In genomic region chr1:151851051-151851848, GRCm38 (mm10) we compare ENCODE assay signal across 11 mouse cellular contexts.
DNase-seq lines count a peak whose midpoint lies in the region; ATAC-seq and TF ChIP-seq lines count a peak whose summit lies in the region.
"Had no signal": no experiment of that assay in that cellular context is flagged by ENCODE, and none has a peak within 500 bp of the region (broad histone marks: within the 10 kb centered on the region; RNA-seq: fewer than 3 reads in every experiment).

No protein-coding gene starts in this region.

- no peak overlapping the region for H3K27ac ChIP-seq in heart, embryonic 10.5 days
- no peak overlapping the region for H3K27ac ChIP-seq in heart, embryonic 12.5 days (ENCODE audit: poor library complexity, severe bottlenecking)
- H3K27ac ChIP-seq in lung, embryonic 14.5 days (ENCODE audit: low read depth) = no peak overlapping the region
- H3K27ac ChIP-seq: neural tube, embryonic 12.5 days had no signal

- H3K9ac ChIP-seq in heart, embryonic 12.5 days = no peak overlapping the region
- no peak overlapping the region for H3K9ac ChIP-seq in lung, embryonic 14.5 days
- H3K9ac ChIP-seq: neural tube, embryonic 12.5 days had no signal

- no peaks in the 10 kb centered on the region for H3K36me3 ChIP-seq in heart, embryonic 10.5 days
- H3K36me3 ChIP-seq in heart, embryonic 12.5 days = no peaks in the 10 kb centered on the region
- no peaks in the 10 kb centered on the region for H3K36me3 ChIP-seq in lung, embryonic 14.5 days (ENCODE audit: insufficient read depth)
- H3K36me3 ChIP-seq in E14TG2a.4 (ENCODE audit: insufficient read depth, low read length) = no peaks in the 10 kb centered on the region
- H3K36me3 ChIP-seq: neural tube, embryonic 12.5 days had no signal

- H3K27me3 ChIP-seq in heart, embryonic 10.5 days (ENCODE audit: insufficient read depth, poor library complexity, severe bottlenecking) = peaks cover under 1% of the 10 kb centered on the region; the same call in 1 of the 2 replicates
- no peaks in the 10 kb centered on the region for H3K27me3 ChIP-seq in heart, embryonic 12.5 days (replicated peaks)
- no peaks in the 10 kb centered on the region for H3K27me3 ChIP-seq in lung, embryonic 14.5 days (ENCODE audit: insufficient read depth, low read length)
- no peaks in the 10 kb centered on the region; the same call in 1 of the 2 replicates for H3K27me3 ChIP-seq in E14TG2a.4 (ENCODE audit: insufficient read depth, low read length)
- H3K27me3 ChIP-seq: megakaryocyte, embryonic 14.5 days; neural tube, embryonic 12.5 days had no signal

- peaks cover 3% of the 10 kb centered on the region for H3K4me1 ChIP-seq in heart, embryonic 10.5 days
- H3K4me1 ChIP-seq in heart, embryonic 12.5 days (replicated peaks) = no peaks in the 10 kb centered on the region
- no peaks in the 10 kb centered on the region for H3K4me1 ChIP-seq in lung, embryonic 14.5 days (ENCODE audit: insufficient read depth)
- no peaks in the 10 kb centered on the region for H3K4me1 ChIP-seq in lung, adult 2 months (ENCODE audit: control insufficient read depth, insufficient read depth, low read length)
- peaks cover 13% of the 10 kb centered on the region for H3K4me1 ChIP-seq in E14TG2a.4 (replicated peaks; ENCODE audit: low read depth, low read length)
- H3K4me1 ChIP-seq: megakaryocyte, embryonic 14.5 days had no signal

- peak; percentile 28 for TF ChIP-seq CTCF in lung, embryonic 14.5 days (IDR thresholded peaks at IDR 0.05; ENCODE audit: low read depth)
- TF ChIP-seq CTCF in lung, adult 2 months (IDR thresholded peaks at IDR 0.05; ENCODE audit: insufficient read depth, low read length) = no peak
- TF ChIP-seq CTCF in E14TG2a.4 (conservative IDR thresholded peaks at IDR 0.05; ENCODE audit: low read length) = 0 out of 2 replicates have a peak, but pooled peaks have one; percentile 6

- no peak overlapping the region for H3K4me2 ChIP-seq in heart, embryonic 12.5 days
- no peak overlapping the region for H3K4me2 ChIP-seq in lung, embryonic 14.5 days
- H3K4me2 ChIP-seq: neural tube, embryonic 12.5 days had no signal

- H3K9me3 ChIP-seq in heart, embryonic 10.5 days = no peaks in the 10 kb centered on the region
- peaks cover 5% of the 10 kb centered on the region for H3K9me3 ChIP-seq in heart, embryonic 12.5 days (replicated peaks)
- no peaks in the 10 kb centered on the region for H3K9me3 ChIP-seq in lung, embryonic 14.5 days (ENCODE audit: low read depth, low read length)
- no peaks in the 10 kb centered on the region for H3K9me3 ChIP-seq in E14TG2a.4 (ENCODE audit: low read length)
- H3K9me3 ChIP-seq: neural tube, embryonic 12.5 days had no signal

- no peak for ATAC-seq in heart, embryonic 12.5 days (ENCODE audit: insufficient number of reproducible peaks, low FRiP score)
- no peak for ATAC-seq in lung, embryonic 14.5 days (ENCODE audit: insufficient read depth)

- no peak for TF ChIP-seq POLR2A in lung, adult 2 months (IDR thresholded peaks at IDR 0.05; ENCODE audit: borderline replicate concordance, extremely low read depth, low read depth, low read length)

- peak; percentile 70 for DNase-seq in heart, embryonic 10.5 days (ENCODE audit: low spot score)
- peak; percentile 44 for DNase-seq in lung, embryonic 14.5 days
- DNase-seq in lung, adult 2 months = no peak
- peak; percentile 41 for DNase-seq in ZHBTc4 (ENCODE audit: low read depth, low spot score)
- no peak for DNase-seq in gastrocnemius, adult 18-20 months (ENCODE audit: low spot score)
- DNase-seq: cerebellum, adult 2 months; left cerebral cortex, postnatal 4 days had no signal

- H3K4me3 ChIP-seq in heart, embryonic 10.5 days = no peak overlapping the region
- no peak overlapping the region for H3K4me3 ChIP-seq in heart, embryonic 12.5 days
- H3K4me3 ChIP-seq in lung, embryonic 14.5 days (ENCODE audit: low read depth, low read length) = no peak overlapping the region
- H3K4me3 ChIP-seq in lung, adult 2 months (replicated peaks; ENCODE audit: extremely low read depth, low read depth, low read length) = no peak overlapping the region
- H3K4me3 ChIP-seq in E14TG2a.4 (replicated peaks; ENCODE audit: low read length) = no peak overlapping the region
- H3K4me3 ChIP-seq: megakaryocyte, embryonic 14.5 days; neural tube, embryonic 12.5 days had no signal

- WGBS in heart, embryonic 10.5 days = 80% methylated on average over 20 of the region's 20 CpGs
- 78% methylated on average over 20 of the region's 20 CpGs for WGBS in heart, embryonic 12.5 days
- WGBS in lung, embryonic 14.5 days = 76% methylated on average over 20 of the region's 20 CpGs
- 87% methylated on average over 20 of the region's 20 CpGs for WGBS in lung, adult 2 months

Comparison
In these comparisons a context has a peak if more than half of its experiments do, and no peak if none do; other contexts are left out.
1. DNase-seq: peak in heart, embryonic 10.5 days (single experiment), lung, embryonic 14.5 days (single experiment) and ZHBTc4 (single experiment); none in lung, adult 2 months (single experiment) and gastrocnemius, adult 18-20 months (single experiment).